Mouse (Mus musculus): Measurements from ENCODE around the gene Srd5a1.

Srd5a1 gene

GRCm38 (mm10) chr13:69538327-69538726 is 72.9 kb downstream of the Srd5a1 start:
- DNase-seq (ENCODE audit: low read depth) = no peak

GRCm38 (mm10) chr13:69537366-69537765 is 73.9 kb downstream of the Srd5a1 start:
- no peak for DNase-seq (ENCODE audit: low read depth)

- DNase-seq (ENCODE audit: low read depth) = no peak
These were observed 75.2 kb downstream of the Srd5a1 start for GRCm38 (mm10) chr13:69536021-69536420.

GRCm38 (mm10) chr13:69534654-69535551 is 76.3 kb downstream of the Srd5a1 start:
- DNase-seq (ENCODE audit: low read depth) = peak; percentile 99

DNA sequence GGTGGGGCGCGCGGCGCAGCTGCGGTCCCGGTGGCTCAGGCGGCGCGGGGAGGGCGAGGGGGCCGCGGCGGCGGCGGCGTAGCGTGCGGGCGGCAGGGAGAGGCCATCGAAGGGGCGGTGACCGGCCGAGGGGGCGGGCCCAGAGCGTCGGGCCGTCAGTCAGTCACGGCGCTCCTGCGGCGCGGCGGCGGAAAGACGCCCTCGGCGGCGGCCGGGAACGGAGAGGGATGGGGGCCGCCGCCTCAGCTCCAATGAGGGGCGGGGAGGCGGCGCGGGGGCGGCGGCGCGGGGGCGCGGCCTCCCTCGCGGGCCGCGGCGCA is 76.9 kb downstream of the Srd5a1 start, which contains the start of gene Tent4a:
TSS of gene Tent4a (minus strand) at position 284 of the 320 bp plus-strand sequence.
- DNase-seq (ENCODE audit: low read depth) = no peak

DNA sequence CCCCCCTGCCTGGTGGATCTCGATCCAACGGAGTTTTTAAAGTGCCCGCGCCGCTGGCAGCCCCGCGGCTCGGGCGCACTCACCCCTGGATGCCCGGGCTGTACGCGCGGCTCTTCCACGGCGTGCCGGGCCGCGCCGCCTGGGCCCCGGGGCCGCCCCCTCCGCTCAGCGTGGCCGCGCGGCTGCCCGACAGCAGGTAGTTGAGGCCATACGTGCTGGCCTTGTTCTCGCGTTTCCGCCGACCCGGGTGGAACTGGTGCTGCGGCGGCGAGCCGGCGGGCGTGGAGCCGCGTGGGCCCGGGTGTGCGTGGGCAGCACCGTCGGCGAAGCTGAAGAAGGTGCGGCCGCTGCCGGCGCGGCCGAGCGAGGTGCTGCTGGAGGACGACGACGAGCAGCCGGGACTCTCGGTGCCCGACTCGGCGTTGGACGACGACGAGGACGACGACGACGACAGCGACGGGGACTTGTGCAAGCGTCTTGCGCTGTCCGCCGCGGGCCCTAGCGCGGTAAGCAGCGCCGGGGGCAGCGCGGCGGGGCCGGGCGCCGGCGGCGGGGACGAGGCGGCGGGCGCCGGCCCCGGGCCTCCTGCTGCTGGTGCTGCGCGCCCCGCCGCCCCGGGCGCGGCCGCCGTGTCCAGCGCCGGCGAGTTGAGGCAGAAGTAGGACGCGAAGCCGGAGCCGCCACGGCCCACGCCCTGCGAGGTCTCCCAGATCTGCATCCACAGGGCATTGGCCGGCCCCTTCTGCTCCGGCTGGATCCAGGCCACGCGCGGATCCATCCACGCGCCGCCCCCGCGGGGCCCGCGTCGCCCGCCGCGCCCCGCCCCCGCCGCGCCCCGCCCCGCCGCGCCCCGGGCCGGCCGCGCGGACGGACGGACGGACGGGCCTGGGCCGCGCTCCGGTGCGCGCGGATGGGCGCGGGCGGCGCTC is 77.6 kb downstream of the Srd5a1 start, which contains the start of gene Nsun2:
TSS of gene Nsun2 (plus strand) at position 342 of the 929 bp plus-strand sequence.
- peak; percentile 60 for DNase-seq (ENCODE audit: low read depth)

GRCm38 (mm10) chr13:69532893-69533404 is 78.3 kb downstream of the Srd5a1 start:
- peak; percentile 47 for DNase-seq (ENCODE audit: low read depth)

- no peak for DNase-seq (ENCODE audit: low read depth)
These were observed 78.9 kb downstream of the Srd5a1 start for GRCm38 (mm10) chr13:69532101-69532892.

- no peak for DNase-seq (ENCODE audit: low read depth)
These were observed 79.8 kb downstream of the Srd5a1 start for GRCm38 (mm10) chr13:69531431-69531830.

- no peak for DNase-seq (ENCODE audit: low read depth)
These were observed 80.3 kb downstream of the Srd5a1 start for GRCm38 (mm10) chr13:69530951-69531350.

- no peak for DNase-seq (ENCODE audit: low read depth)
These were observed 81.1 kb downstream of the Srd5a1 start for GRCm38 (mm10) chr13:69530156-69530555.

DNA sequence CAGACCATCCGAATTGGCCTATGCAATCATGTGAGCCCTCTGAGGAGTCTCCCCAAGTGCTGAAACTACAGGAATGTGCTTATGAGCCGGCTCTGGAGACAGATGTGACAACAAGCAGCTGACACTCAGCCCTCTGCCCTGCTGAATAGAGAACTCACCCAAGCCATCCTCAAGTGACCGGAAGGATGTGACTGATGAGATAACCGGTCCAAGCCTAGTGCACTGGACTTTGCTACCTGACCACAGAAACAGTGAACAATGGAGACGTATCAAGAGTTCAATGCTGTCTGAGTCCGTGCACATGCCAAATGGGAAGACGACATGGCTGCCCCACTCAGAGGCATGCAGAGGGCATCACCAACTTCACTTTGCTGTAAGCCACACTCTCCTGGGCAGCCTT is 82.7 kb downstream of the Srd5a1 start:
- no peak for DNase-seq (ENCODE audit: low read depth)

GRCm38 (mm10) chr13:69525867-69526266 is 85.4 kb downstream of the Srd5a1 start:
- DNase-seq (ENCODE audit: low read depth) = no peak

DNA sequence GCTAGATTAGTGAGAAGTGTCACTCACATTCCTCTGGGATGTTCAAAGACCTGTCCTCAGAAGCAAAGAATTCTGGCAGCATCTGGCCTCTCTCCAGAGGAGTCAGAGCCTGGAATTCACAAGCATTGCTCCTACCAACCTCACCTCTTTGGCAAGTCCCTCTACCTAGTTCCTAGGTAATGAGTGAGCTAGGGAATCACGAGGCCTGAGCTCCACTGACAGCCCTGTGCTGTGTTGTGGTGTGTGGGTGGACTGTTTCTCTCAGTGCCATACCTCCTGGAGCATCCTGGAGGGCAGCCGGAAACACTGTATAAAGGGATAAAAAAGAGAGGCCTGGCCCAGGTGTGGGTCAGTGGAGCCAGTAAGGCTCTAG is 87.1 kb downstream of the Srd5a1 start:
- DNase-seq (ENCODE audit: low read depth) = no peak
